ENCODE assay signal across 8 mouse cellular contexts in the genomic region with DNA sequence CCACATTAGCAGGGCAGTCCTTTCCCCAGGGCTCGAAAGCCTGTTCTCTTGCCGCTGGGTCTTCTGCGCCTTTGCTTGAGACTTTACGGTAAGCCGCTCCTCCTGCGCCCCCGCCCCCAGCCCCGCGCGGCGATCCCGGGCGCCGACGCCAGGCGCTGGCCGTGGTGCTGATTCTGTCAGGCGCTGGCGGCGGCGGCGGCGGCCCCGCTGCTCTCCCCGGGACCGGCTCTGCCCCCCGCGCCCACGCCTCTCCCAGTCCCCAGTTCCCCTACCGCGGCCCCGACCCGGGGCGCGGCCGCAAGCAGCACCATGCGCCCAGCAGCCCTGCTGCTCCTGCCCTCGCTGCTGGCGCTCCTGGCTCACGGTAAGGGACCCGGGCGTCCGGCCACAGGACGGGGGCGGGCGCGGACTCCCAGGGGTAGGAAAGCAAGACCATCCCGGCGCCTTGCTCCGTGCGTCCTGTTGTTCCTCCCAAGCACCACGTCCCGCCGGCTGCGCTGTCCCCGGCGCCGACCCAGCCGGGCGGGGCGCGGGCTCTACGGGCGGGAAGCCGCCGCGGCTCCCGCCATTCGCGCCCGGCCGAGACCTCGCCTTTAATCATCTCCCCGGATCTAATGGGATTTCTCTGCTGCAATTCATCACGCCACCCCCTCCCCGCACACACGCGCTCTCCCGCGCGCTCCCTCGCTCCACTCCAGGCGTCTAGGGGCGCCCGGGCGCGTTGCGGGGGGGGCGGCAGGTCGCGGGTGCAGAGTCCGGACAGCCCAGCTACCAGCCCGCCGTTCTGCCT. TPM values are rescaled to one million over a fixed set of nuclear protein-coding genes. Genes with fewer than 3 reads are reported as not detected.
DNase-seq lines count a peak whose midpoint lies in the region; ATAC-seq and TF ChIP-seq lines count a peak whose summit lies in the region.

A gene (plus strand): TSS at position 50 of the 790 bp plus-strand sequence.

- H3K9ac ChIP-seq in forebrain, embryonic 16.5 days (replicated peaks; ENCODE audit: low read depth, low read length) = peak within 1 kb of the TSS; percentile 96

- ATAC-seq in forebrain, embryonic 16.5 days = peak; percentile 80

- peak within 1 kb of the TSS; percentile 94 for H3K4me3 ChIP-seq in forebrain, embryonic 16.5 days (replicated peaks; ENCODE audit: low read length)
- H3K4me3 ChIP-seq in layer of hippocampus, adult 2 months = peak within 1 kb of the TSS; percentile 66

- H3K4me1 ChIP-seq in forebrain, embryonic 16.5 days (replicated peaks; ENCODE audit: control insufficient read depth, insufficient read depth, low read length) = peaks cover 55% of the 10 kb centered on the region

- intact Hi-C loops in heart, postnatal 14 days (cut with DNase I) = no loop called here

- peak within 1 kb of the TSS; percentile 84 for H3K4me2 ChIP-seq in forebrain, embryonic 16.5 days (ENCODE audit: low read length)

- peak; percentile 77 for TF ChIP-seq CTCF in layer of hippocampus, adult 2 months (conservative IDR thresholded peaks at IDR 0.05)

- H3K36me3 ChIP-seq in forebrain, embryonic 16.5 days (ENCODE audit: control insufficient read depth, insufficient read depth) = no peaks in the 10 kb centered on the region

- peak; percentile 72 for DNase-seq in CD4-positive helper T cell, adult 2 months (ENCODE audit: low read depth, low spot score)
- peak; percentile 75 for DNase-seq in cerebellum, adult 11 months
- peak; percentile 90 to 91 for DNase-seq in heart, postnatal 14 days
- DNase-seq in layer of hippocampus, adult 2 months (ENCODE audit: low spot score in 2 of 2) = peak; percentile 81
- DNase-seq in lung, adult 18-20 months = peak; percentile 39 to 43
- DNase-seq in ovary, postnatal 10 days (ENCODE audit: low spot score) = peak; percentile 68
- DNase-seq in thymus, adult 18-20 months = peak; percentile 32 to 51

- H3K9me3 ChIP-seq in forebrain, embryonic 16.5 days (ENCODE audit: control insufficient read depth, low read length) = no peaks in the 10 kb centered on the region

- under 1% methylated on average over 87 of the region's 94 CpGs for WGBS in forebrain, embryonic 16.5 days

- peak within 1 kb of the TSS; percentile 95 for H3K27ac ChIP-seq in forebrain, embryonic 16.5 days (ENCODE audit: low read length)
- H3K27ac ChIP-seq in layer of hippocampus, adult 2 months = peak within 1 kb of the TSS; percentile 92

- H3K27me3 ChIP-seq in forebrain, embryonic 16.5 days (replicated peaks; ENCODE audit: control insufficient read depth, insufficient read depth, low read length) = no peaks in the 10 kb centered on the region

RNA-seq across cellular contexts. Expression of the gene that starts here (rescaled TPM):
- polyA plus RNA-seq in forebrain, embryonic 16.5 days (2015; fragmentation: Nextera tagmentation; extraction: Ambion mirVana) = 257 and 284 TPM in 2 replicates
- under 1 TPM; 0.22 to 0.50 TPM for total RNA-seq in heart, postnatal 14 days (2021)
- total RNA-seq in layer of hippocampus, adult 2 months (2021) = 100 to 1,000 TPM; 154 to 159 TPM

Comparison
In these comparisons a context has a peak if more than half of its experiments do, and no peak if none do; other contexts are left out.
1. Peak in every context shown above with its lines: DNase-seq, ATAC-seq, H3K4me3 ChIP-seq and H3K27ac ChIP-seq.
2. RNA of the gene that starts here (total RNA-seq): 154 to 159 TPM in layer of hippocampus, adult 2 months; 0.22 to 0.50 TPM in heart, postnatal 14 days; every median in the first group is over 100 times any median in the second.
3. Peak in DNase-seq in heart, postnatal 14 days; RNA of the gene not detected or under 1 TPM.